Mouse (Mus musculus) cortical plate, adult 2 months (tissue): ENCODE results near the gene Suds3.

Experiments used
- CTCF ChIP-seq: fragments of 200-500 bp; IDR thresholded peaks from 2 replicates; pipeline ENCODE4 v1.5.1; 2011; ENCODE audit warnings: mild to moderate bottlenecking, control low read depth, low read length; ENCODE audit not compliant: insufficient read depth; ENCODE audit errors: extremely low read depth
- POLR2A ChIP-seq: fragments of 200-500 bp; IDR thresholded peaks from 2 replicates; pipeline ENCODE4 v1.6.1; 2011; ENCODE audit warnings: mild to moderate bottlenecking, low read length, control low read depth; ENCODE audit not compliant: insufficient read depth; ENCODE audit errors: extremely low read depth

GRCm38 (mm10) chr5:117060484-117061130 lies 55.3 kb downstream of the Suds3 start:
- no peak for TF ChIP-seq POLR2A
- no peak for TF ChIP-seq CTCF
